Mouse (Mus musculus) olfactory bulb, adult 2 months (tissue): ENCODE data around the gene Trpm3.

Source experiments
- CTCF ChIP-seq: fragments of 200-500 bp; IDR thresholded peaks from 2 replicates; pipeline ENCODE4 v1.5.1; 2012; ENCODE audit warnings: low read depth, mild to moderate bottlenecking, low read length, moderate library complexity; ENCODE audit not compliant: insufficient read depth
- POLR2A ChIP-seq: fragments of 200-500 bp; IDR thresholded peaks from 2 replicates; pipeline ENCODE4 v1.6.1; 2012; ENCODE audit warnings: mild to moderate bottlenecking, low read depth, low read length, moderate library complexity; ENCODE audit not compliant: insufficient read depth

DNA sequence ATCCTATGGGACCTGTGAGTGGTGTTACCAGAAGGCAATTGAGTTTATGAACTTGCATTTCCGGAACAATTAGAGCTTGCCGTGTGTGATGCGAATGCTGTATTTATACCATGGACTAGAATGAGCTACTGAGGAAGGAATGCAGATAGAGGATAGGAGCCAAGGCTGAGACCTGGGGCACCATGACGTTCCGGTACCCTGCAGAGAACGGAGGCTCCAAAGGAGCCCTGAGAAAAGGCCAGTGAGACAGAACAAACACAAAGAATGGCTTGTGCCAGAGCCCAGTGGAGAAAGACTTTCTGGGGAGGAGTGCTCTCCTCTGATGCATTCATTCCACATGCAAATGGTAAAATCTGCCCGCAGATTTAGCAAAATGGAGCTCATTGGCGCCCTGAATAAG is 682.9 kb downstream of the Trpm3 start:
- TF ChIP-seq POLR2A: no peak
- no peak for TF ChIP-seq CTCF
